Mouse (Mus musculus): ENCODE results near the gene Sorbs1. TPM values are rescaled to one million over a fixed set of nuclear protein-coding genes. Genes with fewer than 3 reads are reported as not detected.

Sorbs1 gene
- polyA plus RNA-seq, 1 experiment from 2014 or later: 35.7 TPM

GRCm38 (mm10) chr19:40395757-40396661 is 117.6 kb downstream of the Sorbs1 start:
- Histone ChIP-seq H3K27ac (replicated peaks; ENCODE audit: low read depth, low read length) (peak overlapping the region; percentile 13; the same call in 1 of the 2 replicates), H3K4me1 (ENCODE audit: control insufficient read depth, insufficient read depth, low read length) (no peaks in the 10 kb centered on the region), H3K27me3 (ENCODE audit: control insufficient read depth, insufficient read depth, low read length) (no peaks in the 10 kb centered on the region), H3K4me3 (ENCODE audit: low read depth, low read length) (no peak overlapping the region), H3K9me3 (replicated peaks; ENCODE audit: control insufficient read depth, low read length) (no peaks in the 10 kb centered on the region), H3K36me3 (replicated peaks; ENCODE audit: control insufficient read depth, insufficient read depth, low read depth, low read length) (no peaks in the 10 kb centered on the region), H3K9ac (replicated peaks; ENCODE audit: low read length) (no peak overlapping the region), H3K4me2 (ENCODE audit: low read depth, low read length) (no peak overlapping the region)
- 75% methylated on average over 14 of the region's 14 CpGs for WGBS
- ATAC-seq (replicated peaks; ENCODE audit: insufficient number of reproducible peaks, low FRiP score, low TSS enrichment, low read depth): no peak
- no peak for DNase-seq (ENCODE audit: low spot score)

GRCm38 (mm10) chr19:40395321-40395695 is 118.3 kb downstream of the Sorbs1 start:
- Histone ChIP-seq H3K4me3 (ENCODE audit: low read depth, low read length) (no peak overlapping the region), H3K4me2 (ENCODE audit: low read depth, low read length) (no peak overlapping the region), H3K27ac (replicated peaks; ENCODE audit: low read depth, low read length) (no peak overlapping the region; the same call in 1 of the 2 replicates), H3K27me3 (ENCODE audit: control insufficient read depth, insufficient read depth, low read length) (no peaks in the 10 kb centered on the region), H3K36me3 (replicated peaks; ENCODE audit: control insufficient read depth, insufficient read depth, low read depth, low read length) (no peaks in the 10 kb centered on the region), H3K4me1 (ENCODE audit: control insufficient read depth, insufficient read depth, low read length) (no peaks in the 10 kb centered on the region), H3K9ac (replicated peaks; ENCODE audit: low read length) (no peak overlapping the region), H3K9me3 (replicated peaks; ENCODE audit: control insufficient read depth, low read length) (no peaks in the 10 kb centered on the region)
- 89% methylated on average over 12 of the region's 12 CpGs for WGBS
- no peak for DNase-seq (ENCODE audit: low spot score)
- no peak for ATAC-seq (replicated peaks; ENCODE audit: insufficient number of reproducible peaks, low FRiP score, low TSS enrichment, low read depth)

DNA sequence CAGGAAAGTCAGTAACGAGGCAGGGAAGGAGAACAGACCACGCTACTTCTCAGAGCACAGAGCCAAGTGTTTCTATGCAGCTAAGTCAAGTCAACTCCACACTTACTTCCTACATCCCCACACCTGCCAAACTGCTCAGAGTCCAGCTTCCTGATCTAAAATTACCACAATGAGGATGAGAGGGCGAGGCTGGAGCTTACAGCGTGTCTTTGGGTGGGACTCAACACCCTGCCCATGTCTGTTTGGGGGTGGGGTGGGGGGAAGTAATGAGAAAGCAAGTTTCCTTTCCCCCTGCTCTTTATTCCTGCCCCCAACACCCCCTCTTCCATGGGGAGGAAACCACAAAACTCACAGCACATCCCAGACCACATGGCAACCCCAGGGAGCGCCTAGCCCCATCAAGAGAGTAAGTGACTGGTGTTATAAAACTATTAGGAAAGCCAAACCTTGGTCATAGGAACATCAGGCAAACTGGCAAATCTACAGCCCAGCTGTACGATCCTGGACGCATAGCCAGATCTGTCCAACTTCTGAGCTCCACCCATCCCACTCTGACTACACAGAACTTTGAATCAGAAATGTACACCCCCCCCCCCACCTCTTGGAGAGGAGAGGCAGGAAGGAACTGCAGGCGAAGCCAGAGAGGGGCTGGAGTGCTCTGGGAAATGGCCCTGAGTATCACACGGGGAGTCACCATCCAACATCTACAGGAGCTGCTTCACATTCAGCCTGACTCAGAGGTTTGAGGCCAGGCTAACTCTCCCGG is 118.8 kb downstream of the Sorbs1 start:
- ATAC-seq (replicated peaks; ENCODE audit: insufficient number of reproducible peaks, low FRiP score, low TSS enrichment, low read depth): no peak
- no peaks in the 10 kb centered on the region for H3K27me3 ChIP-seq (ENCODE audit: control insufficient read depth, insufficient read depth, low read length)
- H3K9me3 ChIP-seq (replicated peaks; ENCODE audit: control insufficient read depth, low read length): no peaks in the 10 kb centered on the region
- no peak overlapping the region for H3K4me3 ChIP-seq (ENCODE audit: low read depth, low read length)
- no peak overlapping the region for H3K9ac ChIP-seq (replicated peaks; ENCODE audit: low read length)
- DNase-seq (ENCODE audit: low spot score): no peak
- H3K27ac ChIP-seq (replicated peaks; ENCODE audit: low read depth, low read length): no peak overlapping the region
- no peak overlapping the region for H3K4me2 ChIP-seq (ENCODE audit: low read depth, low read length)
- H3K36me3 ChIP-seq (replicated peaks; ENCODE audit: control insufficient read depth, insufficient read depth, low read depth, low read length): no peaks in the 10 kb centered on the region
- H3K4me1 ChIP-seq (ENCODE audit: control insufficient read depth, insufficient read depth, low read length): no peaks in the 10 kb centered on the region
- 71% methylated on average over 10 of the region's 10 CpGs for WGBS

- Histone ChIP-seq H3K27ac (replicated peaks; ENCODE audit: low read depth, low read length) (no peak overlapping the region), H3K4me3 (ENCODE audit: low read depth, low read length) (no peak overlapping the region), H3K9ac (replicated peaks; ENCODE audit: low read length) (no peak overlapping the region), H3K36me3 (replicated peaks; ENCODE audit: control insufficient read depth, insufficient read depth, low read depth, low read length) (no peaks in the 10 kb centered on the region), H3K4me1 (ENCODE audit: control insufficient read depth, insufficient read depth, low read length) (no peaks in the 10 kb centered on the region), H3K4me2 (ENCODE audit: low read depth, low read length) (no peak overlapping the region), H3K9me3 (replicated peaks; ENCODE audit: control insufficient read depth, low read length) (no peaks in the 10 kb centered on the region), H3K27me3 (ENCODE audit: control insufficient read depth, insufficient read depth, low read length) (no peaks in the 10 kb centered on the region)
- DNase-seq (ENCODE audit: low spot score) (no peak), ATAC-seq (replicated peaks; ENCODE audit: insufficient number of reproducible peaks, low FRiP score, low TSS enrichment, low read depth) (no peak)
- 90% methylated on average over 5 of the region's 5 CpGs for WGBS
These were observed 120.7 kb downstream of the Sorbs1 start for GRCm38 (mm10) chr19:40392795-40393392.

- no peak overlapping the region for H3K27ac ChIP-seq (replicated peaks; ENCODE audit: low read depth, low read length)
- WGBS: 23% methylated on average over 6 of the region's 6 CpGs
- H3K4me1 ChIP-seq (ENCODE audit: control insufficient read depth, insufficient read depth, low read length): no peaks in the 10 kb centered on the region
- H3K4me2 ChIP-seq (ENCODE audit: low read depth, low read length): no peak overlapping the region
- H3K9me3 ChIP-seq (replicated peaks; ENCODE audit: control insufficient read depth, low read length): no peaks in the 10 kb centered on the region
- H3K27me3 ChIP-seq (ENCODE audit: control insufficient read depth, insufficient read depth, low read length): no peaks in the 10 kb centered on the region
- no peak overlapping the region for H3K9ac ChIP-seq (replicated peaks; ENCODE audit: low read length)
- ATAC-seq (replicated peaks; ENCODE audit: insufficient number of reproducible peaks, low FRiP score, low TSS enrichment, low read depth) (0 out of 2 replicates have a peak, but pooled peaks have one; percentile 70), DNase-seq (ENCODE audit: low spot score) (peak; percentile 87)
- H3K36me3 ChIP-seq (replicated peaks; ENCODE audit: control insufficient read depth, insufficient read depth, low read depth, low read length): no peaks in the 10 kb centered on the region
- no peak overlapping the region for H3K4me3 ChIP-seq (ENCODE audit: low read depth, low read length)
These were observed 122.1 kb downstream of the Sorbs1 start for GRCm38 (mm10) chr19:40391469-40391868.

DNA sequence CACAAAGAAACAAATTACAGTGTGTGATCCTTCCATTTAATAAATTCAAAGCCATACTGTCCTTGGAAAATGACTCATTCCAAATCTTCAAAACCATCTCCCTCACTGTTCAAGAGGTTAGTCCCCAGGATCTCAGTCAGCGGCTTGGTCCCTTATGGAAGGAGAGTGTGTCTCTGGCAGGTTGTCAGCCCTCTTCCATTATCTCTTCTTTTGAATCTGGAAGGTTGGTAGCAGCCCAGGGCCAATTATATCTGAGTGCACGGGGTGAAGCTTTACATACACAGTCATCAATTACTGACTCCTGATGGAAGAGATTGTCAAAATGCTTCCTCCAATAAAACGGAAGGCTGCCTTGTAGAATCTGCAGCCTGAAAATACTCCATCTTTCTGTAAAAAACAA is 126.7 kb downstream of the Sorbs1 start:
- no peaks in the 10 kb centered on the region for H3K36me3 ChIP-seq (replicated peaks; ENCODE audit: control insufficient read depth, insufficient read depth, low read depth, low read length)
- H3K9me3 ChIP-seq (replicated peaks; ENCODE audit: control insufficient read depth, low read length): no peaks in the 10 kb centered on the region
- no peak overlapping the region for H3K27ac ChIP-seq (replicated peaks; ENCODE audit: low read depth, low read length)
- H3K4me1 ChIP-seq (ENCODE audit: control insufficient read depth, insufficient read depth, low read length): no peaks in the 10 kb centered on the region
- H3K4me2 ChIP-seq (ENCODE audit: low read depth, low read length): no peak overlapping the region
- no peak overlapping the region for H3K9ac ChIP-seq (replicated peaks; ENCODE audit: low read length)
- WGBS: 70% methylated on average over 3 of the region's 3 CpGs
- no peak for DNase-seq (ENCODE audit: low spot score)
- no peak overlapping the region for H3K4me3 ChIP-seq (ENCODE audit: low read depth, low read length)
- no peak for ATAC-seq (replicated peaks; ENCODE audit: insufficient number of reproducible peaks, low FRiP score, low TSS enrichment, low read depth)
- H3K27me3 ChIP-seq (ENCODE audit: control insufficient read depth, insufficient read depth, low read length): no peaks in the 10 kb centered on the region

- ATAC-seq (replicated peaks; ENCODE audit: insufficient number of reproducible peaks, low FRiP score, low TSS enrichment, low read depth) (no peak), DNase-seq (ENCODE audit: low spot score) (no peak)
- no peaks in the 10 kb centered on the region for H3K36me3 ChIP-seq (replicated peaks; ENCODE audit: control insufficient read depth, insufficient read depth, low read depth, low read length)
- H3K27ac ChIP-seq (replicated peaks; ENCODE audit: low read depth, low read length): no peak overlapping the region
- no peaks in the 10 kb centered on the region for H3K9me3 ChIP-seq (replicated peaks; ENCODE audit: control insufficient read depth, low read length)
- no peak overlapping the region for H3K9ac ChIP-seq (replicated peaks; ENCODE audit: low read length)
- no peak overlapping the region for H3K4me3 ChIP-seq (ENCODE audit: low read depth, low read length)
- whole genome bisulfite sequencing: 95% methylated on average over 3 of the region's 3 CpGs
- H3K27me3 ChIP-seq (ENCODE audit: control insufficient read depth, insufficient read depth, low read length): no peaks in the 10 kb centered on the region
- no peaks in the 10 kb centered on the region for H3K4me1 ChIP-seq (ENCODE audit: control insufficient read depth, insufficient read depth, low read length)
- H3K4me2 ChIP-seq (ENCODE audit: low read depth, low read length): no peak overlapping the region
These were observed 128.2 kb downstream of the Sorbs1 start for GRCm38 (mm10) chr19:40385334-40385733.
